Mouse (Mus musculus) hindbrain, embryonic 15.5 days (tissue): ENCODE data around the gene Natd1. TPM values are rescaled to one million over a fixed set of nuclear protein-coding genes. Genes with fewer than 3 reads are reported as not detected.
"Not testable (repeated sequence)": the region's sequence is repeated elsewhere in the genome, so short reads cannot be mapped to it uniquely, and the experiment has no call there.

ENCODE experiments used
- ATAC-seq: fragments of 200-750 bp; cut with Nextera tagmentation; 2 replicates; pipeline ENCODE4 v1.8.0; 2017; ENCODE audit warnings: low read depth, moderate number of reproducible peaks, moderate TSS enrichment; ENCODE audit not compliant: low FRiP score
- H3K27ac ChIP-seq: fragments of 300-500 bp; sonication (generic); replicated peaks from 2 replicates; pipeline ENCODE4 v1.5.1; 2015; ENCODE audit warnings: mild to moderate bottlenecking, inconsistent platforms
- H3K27me3 ChIP-seq: fragments of 300-500 bp; sonication (generic); 2 replicates; pipeline ENCODE4 v1.6.1; 2015; ENCODE audit warnings: control low read depth, inconsistent platforms
- H3K36me3 ChIP-seq: fragments of 300-500 bp; sonication (generic); 2 replicates; pipeline ENCODE4 v1.6.1; 2015; ENCODE audit warnings: control low read depth, inconsistent platforms
- H3K4me1 ChIP-seq: fragments of 300-500 bp; sonication (generic); replicated peaks from 2 replicates; pipeline ENCODE4 v1.6.1; 2015; ENCODE audit warnings: control low read depth, inconsistent platforms
- H3K4me2 ChIP-seq: fragments of 300-500 bp; sonication (generic); 2 replicates; pipeline ENCODE4 v1.6.1; 2015; ENCODE audit warnings: moderate library complexity, mild to moderate bottlenecking, inconsistent platforms
- H3K4me3 ChIP-seq: fragments of 300-500 bp; sonication (generic); 2 replicates; pipeline ENCODE4 v1.5.1; 2015; ENCODE audit warnings: mild to moderate bottlenecking, inconsistent platforms
- H3K9ac ChIP-seq: fragments of 300-500 bp; sonication (generic); 2 replicates; pipeline ENCODE4 v1.6.1; 2015; ENCODE audit warnings: inconsistent platforms
- H3K9me3 ChIP-seq: fragments of 300-500 bp; sonication (generic); 2 replicates; pipeline ENCODE4 v1.6.1; 2016; ENCODE audit warnings: control low read depth, inconsistent platforms
- WGBS: fragments of 180-500 bp; shearing (Covaris S2); methylation state at CpG from one replicate; pipeline ENCODE4 v1.1.7; 2015; 5-methylcytosine and 5-hydroxymethylcytosine counted together
- polyA plus RNA-seq: library from polyadenylated mRNA; unstranded; fragments of >200 nt; fragmentation: Nextera tagmentation; extraction: Ambion mirVana; gene quantifications from 2 replicates; pipeline ENCODE4 v1.2.1, GENCODE M21; 2015

Natd1 gene
- polyA plus RNA-seq, 1 experiment from 2014 or later, result 32.9 TPM

- Histone ChIP-seq H3K9ac (peak overlapping the region; percentile 65), H3K4me1 (peaks cover 36% of the 10 kb centered on the region), H3K36me3 (no peaks in the 10 kb centered on the region), H3K4me2 (peak overlapping the region; percentile 62), H3K4me3 (peak overlapping the region; percentile 82), H3K27me3 (no peaks in the 10 kb centered on the region), H3K9me3 (no peaks in the 10 kb centered on the region), H3K27ac (peak overlapping the region; percentile 89)
- ATAC-seq, result no peak
- WGBS, result 3% methylated on average over 11 of the region's 11 CpGs
Observed at GRCm38 (mm10) chr11:60879423-60879822, 35.1 kb downstream of the Natd1 start.

GRCm38 (mm10) chr11:60878675-60879294 is 35.8 kb downstream of the Natd1 start, which contains the start of gene Tmem11:
Tmem11 (minus strand) TSS chr11:60879272.
- peak within 1 kb of the TSS; percentile 82 for H3K4me3 ChIP-seq
- H3K9me3 ChIP-seq, result no peaks in the 10 kb centered on the region
- under 1% methylated on average over 62 of the region's 62 CpGs for WGBS
- peak within 1 kb of the TSS; percentile 91 for H3K27ac ChIP-seq
- H3K4me2 ChIP-seq, result peak within 1 kb of the TSS; percentile 62
- no peaks in the 10 kb centered on the region for H3K27me3 ChIP-seq
- no peaks in the 10 kb centered on the region for H3K36me3 ChIP-seq
- peak within 1 kb of the TSS; percentile 80 for H3K9ac ChIP-seq
- peak; percentile 100 for ATAC-seq
- peaks cover 41% of the 10 kb centered on the region for H3K4me1 ChIP-seq

- H3K9me3 ChIP-seq, result no peaks in the 10 kb centered on the region
- under 1% methylated on average over 44 of the region's 52 CpGs for WGBS
- no peaks in the 10 kb centered on the region for H3K36me3 ChIP-seq
- no peaks in the 10 kb centered on the region for H3K27me3 ChIP-seq
- peak; percentile 69 for ATAC-seq
- peaks cover 41% of the 10 kb centered on the region for H3K4me1 ChIP-seq
- H3K9ac ChIP-seq, result peak overlapping the region; percentile 80
- peak overlapping the region; percentile 82 for H3K4me3 ChIP-seq
- peak overlapping the region; percentile 61 for H3K4me2 ChIP-seq
- peak overlapping the region; percentile 91 for H3K27ac ChIP-seq
Observed at GRCm38 (mm10) chr11:60878056-60878612, 36.4 kb downstream of the Natd1 start.

GRCm38 (mm10) chr11:60873101-60873500 is 41.4 kb downstream of the Natd1 start:
- no peaks in the 10 kb centered on the region for H3K27me3 ChIP-seq
- H3K36me3 ChIP-seq, result peaks cover 7% of the 10 kb centered on the region; the same call in 1 of the 2 replicates
- no peak overlapping the region for H3K4me3 ChIP-seq
- no peak overlapping the region for H3K4me2 ChIP-seq
- no peak for ATAC-seq
- H3K9ac ChIP-seq, result no peak overlapping the region
- peaks cover 31% of the 10 kb centered on the region for H3K4me1 ChIP-seq
- no peaks in the 10 kb centered on the region for H3K9me3 ChIP-seq
- WGBS, result 91% methylated on average over 6 of the region's 6 CpGs
- no peak overlapping the region for H3K27ac ChIP-seq

GRCm38 (mm10) chr11:60871409-60871808 is 43.1 kb downstream of the Natd1 start:
- Histone ChIP-seq H3K27me3 (no peaks in the 10 kb centered on the region), H3K9ac (no peak overlapping the region), H3K4me2 (no peak overlapping the region), H3K9me3 (no peaks in the 10 kb centered on the region), H3K36me3 (peaks cover 7% of the 10 kb centered on the region; the same call in 1 of the 2 replicates), H3K4me1 (peaks cover 24% of the 10 kb centered on the region), H3K4me3 (no peak overlapping the region), H3K27ac (no peak overlapping the region)
- no peak for ATAC-seq
- WGBS, result 85% methylated on average over 4 of the region's 4 CpGs

GRCm38 (mm10) chr11:60869471-60869870 is 45.1 kb downstream of the Natd1 start:
- ATAC-seq, result not testable (repeated sequence)
- 96% methylated on average over 6 of the region's 6 CpGs for WGBS

GRCm38 (mm10) chr11:60867904-60868303 is 46.6 kb downstream of the Natd1 start:
- Histone ChIP-seq H3K4me3 (no peak overlapping the region), H3K27ac (no peak overlapping the region), H3K36me3 (peaks cover 23% of the 10 kb centered on the region), H3K27me3 (no peaks in the 10 kb centered on the region), H3K4me2 (no peak overlapping the region), H3K9ac (no peak overlapping the region), H3K9me3 (no peaks in the 10 kb centered on the region), H3K4me1 (peaks cover 12% of the 10 kb centered on the region; the same call in 1 of the 2 replicates)
- peak; percentile 64; the same call in 1 of the 2 replicates for ATAC-seq
- 46% methylated on average over 8 of the region's 8 CpGs for WGBS

More at GRCm38 (mm10) chr11:60869471-60869870, 45.1 kb downstream of the Natd1 start:
- Histone ChIP-seq H3K36me3 (peaks cover 11% of the 10 kb centered on the region), H3K4me1 (peaks cover 17% of the 10 kb centered on the region)
- H3K4me3 ChIP-seq, H3K4me2 ChIP-seq, H3K9me3 ChIP-seq, H3K27me3 ChIP-seq, H3K27ac ChIP-seq, H3K9ac ChIP-seq: not testable (repeated sequence)

- H3K4me2 ChIP-seq, result no peak overlapping the region
- no peak overlapping the region for H3K27ac ChIP-seq
- no peaks in the 10 kb centered on the region for H3K9me3 ChIP-seq
- no peak overlapping the region for H3K9ac ChIP-seq
- H3K4me1 ChIP-seq, result peaks cover 12% of the 10 kb centered on the region; the same call in 1 of the 2 replicates
- no peak for ATAC-seq
- H3K27me3 ChIP-seq, result no peaks in the 10 kb centered on the region
- H3K36me3 ChIP-seq, result peaks cover 18% of the 10 kb centered on the region
- WGBS, result 84% methylated on average over 3 of the region's 3 CpGs
- no peak overlapping the region for H3K4me3 ChIP-seq
Observed at GRCm38 (mm10) chr11:60867456-60867855, 47.1 kb downstream of the Natd1 start.

- H3K27ac ChIP-seq, result no peak overlapping the region
- no peaks in the 10 kb centered on the region for H3K9me3 ChIP-seq
- H3K27me3 ChIP-seq, result no peaks in the 10 kb centered on the region
- H3K36me3 ChIP-seq, result peaks cover 30% of the 10 kb centered on the region
- ATAC-seq, result no peak
- H3K9ac ChIP-seq, result no peak overlapping the region
- WGBS, result 67% methylated on average over 2 of the region's 2 CpGs
- H3K4me2 ChIP-seq, result no peak overlapping the region
- H3K4me3 ChIP-seq, result no peak overlapping the region
- peaks cover 12% of the 10 kb centered on the region; the same call in 1 of the 2 replicates for H3K4me1 ChIP-seq
Observed at GRCm38 (mm10) chr11:60866021-60866420, 48.5 kb downstream of the Natd1 start.

- 91% methylated on average over 14 of the region's 14 CpGs for WGBS
- Histone ChIP-seq H3K4me1 (peaks cover 12% of the 10 kb centered on the region; the same call in 1 of the 2 replicates), H3K9me3 (no peaks in the 10 kb centered on the region), H3K4me3 (no peak overlapping the region), H3K27me3 (no peaks in the 10 kb centered on the region), H3K4me2 (no peak overlapping the region), H3K27ac (no peak overlapping the region), H3K9ac (no peak overlapping the region), H3K36me3 (peaks cover 30% of the 10 kb centered on the region)
- ATAC-seq, result no peak
Observed at GRCm38 (mm10) chr11:60864916-60865315, 49.6 kb downstream of the Natd1 start.

GRCm38 (mm10) chr11:60864166-60864565 is 50.4 kb downstream of the Natd1 start:
- H3K9me3 ChIP-seq, result no peaks in the 10 kb centered on the region
- no peak overlapping the region for H3K9ac ChIP-seq
- H3K36me3 ChIP-seq, result peaks cover 30% of the 10 kb centered on the region
- no peak for ATAC-seq
- peaks cover 12% of the 10 kb centered on the region; the same call in 1 of the 2 replicates for H3K4me1 ChIP-seq
- no peak overlapping the region for H3K27ac ChIP-seq
- H3K4me3 ChIP-seq, result no peak overlapping the region
- WGBS, result 88% methylated on average over 2 of the region's 2 CpGs
- no peaks in the 10 kb centered on the region for H3K27me3 ChIP-seq
- no peak overlapping the region for H3K4me2 ChIP-seq

- Histone ChIP-seq H3K9ac (no peak overlapping the region), H3K4me2 (no peak overlapping the region), H3K4me1 (peaks cover 12% of the 10 kb centered on the region; the same call in 1 of the 2 replicates), H3K4me3 (no peak overlapping the region), H3K9me3 (no peaks in the 10 kb centered on the region), H3K36me3 (peaks cover 37% of the 10 kb centered on the region), H3K27me3 (no peaks in the 10 kb centered on the region), H3K27ac (no peak overlapping the region)
- 74% methylated on average over 4 of the region's 4 CpGs for WGBS
- ATAC-seq, result no peak
Observed at GRCm38 (mm10) chr11:60863196-60863595, 51.4 kb downstream of the Natd1 start.
